Mouse (Mus musculus) monocyte, adult 59 days (primary cell): ENCODE measurements around the gene Hsd17b2. TPM values are rescaled to one million over a fixed set of nuclear protein-coding genes. Genes with fewer than 3 reads are reported as not detected.

Source experiments
- total RNA-seq, 2 experiments: library from RNA; stranded (reverse); gene quantifications; one replicate each; pipeline ENCODE4 v1.2.4; 2023

The Hsd17b2 gene
- not detected for total RNA-seq

DNA sequence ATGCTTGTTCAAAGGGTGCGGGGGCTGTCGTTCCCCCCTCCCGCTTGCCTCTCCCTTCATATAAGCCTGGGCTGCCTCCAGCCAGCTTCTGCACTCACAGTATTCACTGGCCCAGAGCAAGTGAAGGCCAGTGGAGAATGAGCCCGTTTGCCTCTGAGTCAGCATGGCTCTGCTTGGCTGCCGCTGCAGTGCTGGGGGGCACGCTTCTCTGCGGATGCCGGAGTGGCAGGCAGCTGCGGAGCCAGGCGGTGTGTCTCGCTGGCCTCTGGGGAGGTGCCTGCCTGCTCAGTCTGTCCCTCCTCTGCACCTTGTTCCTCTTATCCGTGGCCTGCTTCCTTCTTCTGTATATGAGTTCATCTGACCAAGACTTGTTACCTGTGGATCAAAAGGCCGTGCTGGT, at the start of gene Hsd17b2:
Gene Hsd17b2 (plus strand): TSS at position 46 of the 400 bp plus-strand sequence.

DNA sequence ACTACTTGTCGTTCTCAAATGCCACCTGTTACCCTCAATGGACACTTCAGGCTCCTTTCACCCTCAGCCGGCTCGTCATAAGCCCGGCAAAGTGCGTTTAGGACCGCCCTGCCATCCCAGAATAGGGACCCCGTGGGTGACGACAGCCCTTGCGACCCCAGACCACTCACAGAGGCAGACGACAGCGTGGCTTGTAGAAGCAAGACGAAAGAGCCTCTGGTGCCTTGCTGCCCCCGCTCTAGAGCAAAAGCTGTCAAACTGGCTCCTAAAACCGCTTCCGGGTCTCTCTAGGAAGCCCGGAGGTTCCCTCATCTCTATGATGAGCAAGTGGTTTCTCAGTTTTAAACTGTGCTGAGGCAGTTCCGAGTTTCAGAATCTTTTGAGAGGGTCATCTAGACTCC, 28.3 kb upstream of the Hsd17b2 start, which contains the start of gene Sdr42e1:
Gene Sdr42e1 (minus strand): TSS at position 260 of the 401 bp plus-strand sequence.

DNA sequence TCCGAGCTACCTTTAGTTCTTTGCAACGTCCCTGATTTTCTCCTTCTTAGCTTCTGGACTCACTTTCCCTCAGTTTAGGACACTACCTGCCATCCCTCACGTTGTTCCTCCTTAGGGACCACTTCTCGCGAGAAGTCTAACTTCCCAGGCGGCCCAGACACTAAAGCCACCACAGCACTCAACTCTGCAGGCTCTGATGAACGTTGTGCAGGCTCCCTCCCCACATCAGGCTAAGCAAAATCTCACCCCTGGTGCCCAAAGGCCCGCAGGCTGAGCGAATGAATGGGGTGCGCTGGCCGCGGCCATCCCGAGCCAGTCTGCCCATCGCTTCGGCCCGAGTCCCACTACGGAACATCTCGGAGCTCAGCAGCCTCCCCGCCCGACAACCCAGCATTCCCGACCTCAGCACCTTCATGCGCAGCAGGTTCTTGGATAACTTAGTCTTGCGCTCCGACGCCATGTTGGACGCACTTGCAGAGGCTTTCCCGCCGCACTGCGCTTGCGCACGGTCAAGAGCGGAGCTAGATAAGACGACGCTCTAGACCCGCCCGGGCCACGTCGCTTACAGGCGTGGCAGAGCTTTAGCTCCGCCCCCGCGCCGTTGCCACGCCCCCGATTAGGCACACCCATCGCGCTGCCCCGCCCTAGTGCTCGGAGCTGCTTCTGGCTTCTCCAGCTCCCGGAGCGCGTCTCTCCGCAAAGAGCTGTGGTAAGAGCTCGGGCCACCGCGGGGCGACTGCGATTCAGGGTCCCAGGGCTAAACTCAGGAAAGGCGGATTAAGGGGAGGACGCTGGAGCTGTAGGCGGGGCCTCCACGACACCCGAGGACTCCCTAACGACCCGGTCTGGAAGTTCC, 100.0 kb downstream of the Hsd17b2 start, which contains the start of gene Mphosph6:
Gene Mphosph6 (minus strand): TSS at position 501 of the 856 bp plus-strand sequence.

Other genes starting within 250 kb of the Hsd17b2 start
- 100 to 1,000 TPM; 267 to 273 TPM for gene Plcg2, start 203.6 kb upstream of the Hsd17b2 start, total RNA-seq
- gene Sdr42e1, start 28.2 kb upstream of the Hsd17b2 start, total RNA-seq: 1 to 10 TPM; 2.6 to 2.7 TPM
- 10 to 100 TPM in 1 of 2 experiments, 1 to 10 TPM in 1; 9.4 to 12.5 TPM for gene Mphosph6, start 100.0 kb downstream of the Hsd17b2 start, total RNA-seq